Mouse (Mus musculus): ENCODE results near the gene 1700069L16Rik. TPM values are rescaled to one million over a fixed set of nuclear protein-coding genes. Genes with fewer than 3 reads are reported as not detected.
A peak's percentile ranks its signal among the peaks of the same experiment; 100 is the strongest.

1700069L16Rik gene
- total RNA-seq, 2 experiments from 2014 or later: not detected

DNA sequence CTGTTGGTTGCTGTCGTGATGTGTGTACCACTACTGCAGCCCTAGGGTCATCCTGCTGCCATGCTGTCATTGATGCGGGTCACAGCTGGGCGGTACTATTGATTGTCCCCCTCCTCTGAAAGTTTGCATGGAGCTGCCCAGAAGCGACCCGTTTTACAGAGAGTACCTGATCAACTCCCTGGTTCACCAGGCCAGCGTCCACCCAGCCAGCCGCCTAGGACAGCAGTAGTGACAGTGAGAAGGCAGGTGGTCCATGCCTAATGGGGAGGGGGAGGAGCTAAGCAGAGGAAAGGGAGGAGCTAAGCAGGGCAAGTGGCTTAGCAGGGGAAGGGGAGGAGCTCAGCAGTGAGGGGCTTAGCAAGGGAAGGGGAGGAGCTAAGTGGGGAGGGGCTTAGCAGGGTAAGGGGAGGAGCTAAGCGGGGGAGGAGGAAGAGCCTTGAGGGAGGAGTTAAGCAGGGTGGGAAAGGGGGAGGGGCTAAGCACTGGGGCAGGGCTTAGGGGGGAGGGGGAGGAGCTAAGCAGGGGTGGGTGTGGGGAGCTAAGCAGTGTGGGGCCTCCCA, 31.3 kb downstream of the 1700069L16Rik start:
- DNase-seq (ENCODE audit: extremely low spot score in 1 of 2, low spot score in 1 of 2): no peak

- DNase-seq (ENCODE audit: extremely low spot score in 1 of 2, low spot score in 1 of 2): no peak
These were observed 33.7 kb downstream of the 1700069L16Rik start for GRCm38 (mm10) chr5:113690866-113691265.

- DNase-seq (ENCODE audit: extremely low spot score in 1 of 2, low spot score in 1 of 2): peak in 1 of 2 experiments; percentile 8
These were observed 34.5 kb downstream of the 1700069L16Rik start for GRCm38 (mm10) chr5:113690069-113690548.

DNA sequence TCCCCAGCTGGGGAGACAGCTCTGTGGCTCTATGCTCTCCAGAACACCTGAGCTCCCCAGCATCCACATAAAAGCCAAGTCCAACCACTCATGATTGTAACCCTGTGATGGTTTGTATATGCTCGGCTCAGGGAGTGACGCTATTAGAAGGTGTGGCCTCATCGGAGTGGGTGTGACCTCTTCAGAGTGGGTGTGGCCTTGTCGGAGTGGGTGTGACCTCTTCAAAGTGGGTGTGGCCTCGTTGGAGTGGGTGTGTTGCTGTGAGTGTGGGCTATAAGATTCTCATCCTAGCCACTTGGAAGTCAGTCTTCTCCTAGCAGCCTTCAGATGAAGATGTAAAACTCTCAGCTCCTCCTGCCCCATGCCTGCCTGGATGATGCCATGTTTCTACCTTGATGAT, 37.1 kb downstream of the 1700069L16Rik start:
- no peak for DNase-seq (ENCODE audit: extremely low spot score in 1 of 2, low spot score in 1 of 2)

- no peak for DNase-seq (ENCODE audit: extremely low spot score in 1 of 2, low spot score in 1 of 2)
These were observed 39.1 kb downstream of the 1700069L16Rik start for GRCm38 (mm10) chr5:113685471-113685870.

GRCm38 (mm10) chr5:113683246-113683645, 41.3 kb downstream of the 1700069L16Rik start:
- no peak for DNase-seq (ENCODE audit: extremely low spot score in 1 of 2, low spot score in 1 of 2)

GRCm38 (mm10) chr5:113682472-113682871, 42.1 kb downstream of the 1700069L16Rik start:
- DNase-seq (ENCODE audit: extremely low spot score in 1 of 2, low spot score in 1 of 2): no peak

- no peak for DNase-seq (ENCODE audit: extremely low spot score in 1 of 2, low spot score in 1 of 2)
These were observed 43.4 kb downstream of the 1700069L16Rik start for GRCm38 (mm10) chr5:113681219-113681618.

DNA sequence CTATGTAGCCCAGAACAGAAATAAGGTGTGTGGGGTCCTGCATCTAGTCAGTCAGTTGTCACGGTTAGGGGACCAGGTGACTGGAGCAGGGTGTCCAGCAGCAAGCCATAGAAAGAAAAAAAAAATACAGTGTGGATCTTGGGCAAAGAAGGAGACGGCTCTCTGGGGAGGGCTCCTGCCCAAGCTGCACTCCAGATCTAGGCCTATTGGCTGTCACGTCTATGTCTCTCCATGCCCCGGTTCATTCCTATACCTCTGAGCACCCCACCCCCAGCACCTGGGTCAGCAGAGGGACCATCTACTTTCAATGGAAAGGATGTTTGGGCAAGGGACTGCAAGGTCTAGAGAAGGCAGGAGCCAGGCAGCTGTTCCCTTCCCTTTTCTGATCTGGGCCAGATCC, 45.1 kb downstream of the 1700069L16Rik start:
- DNase-seq (ENCODE audit: extremely low spot score in 1 of 2, low spot score in 1 of 2): no peak

DNA sequence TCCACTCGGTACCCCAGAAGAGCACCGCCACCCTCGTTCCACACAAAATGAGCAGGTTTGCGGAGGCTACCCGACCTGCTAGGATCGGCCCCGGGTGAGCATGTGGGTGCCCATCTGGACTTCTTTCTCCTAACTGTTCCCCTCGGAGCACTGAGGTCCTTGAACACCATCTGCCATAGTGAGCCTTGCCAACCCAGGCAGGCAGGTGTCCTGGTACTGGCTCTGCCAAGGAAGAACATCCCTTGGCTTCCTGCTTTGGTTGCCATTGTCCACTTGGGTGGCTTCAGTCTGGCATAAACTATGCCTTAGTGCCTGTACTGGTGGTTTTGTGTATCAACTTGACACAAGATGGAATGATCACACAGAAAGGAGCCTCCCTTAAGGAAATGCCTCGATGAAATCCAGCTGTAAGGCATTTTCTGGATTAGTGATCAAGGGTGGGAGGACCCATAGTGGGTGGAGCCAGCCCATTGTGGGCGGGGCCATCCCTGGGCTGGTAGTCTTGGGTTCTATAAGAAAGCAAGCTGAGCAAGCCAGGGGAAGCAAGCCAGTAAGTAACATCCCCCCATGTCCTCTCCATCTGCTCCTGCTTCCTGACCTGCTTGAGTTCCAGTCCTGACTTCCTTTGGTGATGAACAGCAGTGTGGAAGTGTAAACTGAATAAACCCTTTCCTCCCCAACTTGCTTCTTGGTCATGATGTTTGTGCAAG, 45.7 kb downstream of the 1700069L16Rik start:
- no peak for DNase-seq (ENCODE audit: extremely low spot score in 1 of 2, low spot score in 1 of 2)

GRCm38 (mm10) chr5:113677541-113677940, 47.0 kb downstream of the 1700069L16Rik start:
- no peak for DNase-seq (ENCODE audit: extremely low spot score in 1 of 2, low spot score in 1 of 2)

GRCm38 (mm10) chr5:113674851-113675250, 49.7 kb downstream of the 1700069L16Rik start:
- no peak for DNase-seq (ENCODE audit: extremely low spot score in 1 of 2, low spot score in 1 of 2)

DNA sequence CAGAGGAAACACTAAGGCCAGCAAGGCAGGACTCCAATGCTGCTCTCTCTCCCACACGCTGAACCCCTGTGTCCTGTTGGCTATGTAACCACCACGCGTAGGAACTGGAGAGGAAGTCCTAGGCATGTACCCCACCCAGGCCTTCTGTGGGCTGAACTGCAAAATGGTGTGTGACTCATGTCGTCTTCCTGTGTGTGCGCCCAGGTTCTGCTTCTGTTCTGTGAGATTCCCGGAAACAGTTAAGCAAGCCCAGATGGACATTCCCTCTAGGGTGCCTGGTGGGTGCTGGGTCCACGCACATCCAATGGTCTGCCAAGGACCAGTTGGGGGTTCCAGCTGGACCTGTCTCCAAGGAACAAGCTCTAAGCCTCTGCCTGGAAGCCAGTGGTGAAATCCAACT, 52.1 kb downstream of the 1700069L16Rik start:
- no peak for DNase-seq (ENCODE audit: extremely low spot score in 1 of 2, low spot score in 1 of 2)

DNA sequence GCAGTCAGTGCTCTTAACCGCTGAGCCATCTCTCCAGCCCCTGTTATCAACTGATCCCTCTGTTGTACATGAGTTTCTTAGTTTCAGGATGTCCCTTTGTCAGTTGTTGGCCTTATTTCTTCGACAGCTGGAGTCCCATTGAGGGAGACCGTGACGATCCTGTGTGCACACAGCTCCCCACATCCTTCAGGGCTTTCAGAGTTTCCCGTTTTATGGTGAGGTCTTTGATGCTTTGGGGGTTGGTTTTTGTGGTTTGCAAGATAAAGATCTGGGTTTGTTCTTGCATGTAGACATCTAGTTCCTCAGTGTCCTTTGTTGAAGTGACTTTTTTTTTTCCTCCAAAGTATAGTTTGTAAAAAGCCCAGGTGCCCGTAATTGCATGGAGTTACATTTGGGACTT, 54.0 kb downstream of the 1700069L16Rik start:
- DNase-seq (ENCODE audit: extremely low spot score in 1 of 2, low spot score in 1 of 2): no peak

GRCm38 (mm10) chr5:113670110-113670509, 54.5 kb downstream of the 1700069L16Rik start:
- no peak for DNase-seq (ENCODE audit: extremely low spot score in 1 of 2, low spot score in 1 of 2)

DNA sequence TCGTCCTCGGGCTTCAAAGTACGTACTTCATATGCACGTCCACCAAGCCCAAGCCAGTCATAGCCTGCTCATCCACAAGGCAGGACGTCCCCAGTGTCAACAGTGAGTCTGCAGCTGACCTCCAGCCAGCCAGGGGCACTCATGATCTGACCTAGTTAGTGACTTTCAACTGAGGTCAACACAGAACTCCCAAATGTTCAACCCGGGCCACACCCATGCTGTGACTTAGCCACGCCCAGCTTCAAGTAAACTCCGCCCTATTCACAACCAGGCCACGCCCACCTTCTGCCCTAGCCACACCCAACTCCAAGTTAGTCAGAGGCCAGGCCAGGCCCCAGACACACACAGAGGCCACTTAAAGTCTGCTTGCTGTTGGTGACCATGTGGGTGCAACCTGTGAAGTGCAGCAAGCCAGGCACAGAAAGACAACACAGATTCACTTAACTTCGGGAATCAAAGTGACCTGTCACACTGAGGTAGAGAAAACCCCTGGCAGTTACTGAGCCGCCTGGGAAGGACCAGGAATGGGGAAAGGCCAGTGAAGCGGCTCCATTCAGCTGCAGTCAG, 59.9 kb downstream of the 1700069L16Rik start:
- DNase-seq (ENCODE audit: extremely low spot score in 1 of 2, low spot score in 1 of 2): no peak

DNA sequence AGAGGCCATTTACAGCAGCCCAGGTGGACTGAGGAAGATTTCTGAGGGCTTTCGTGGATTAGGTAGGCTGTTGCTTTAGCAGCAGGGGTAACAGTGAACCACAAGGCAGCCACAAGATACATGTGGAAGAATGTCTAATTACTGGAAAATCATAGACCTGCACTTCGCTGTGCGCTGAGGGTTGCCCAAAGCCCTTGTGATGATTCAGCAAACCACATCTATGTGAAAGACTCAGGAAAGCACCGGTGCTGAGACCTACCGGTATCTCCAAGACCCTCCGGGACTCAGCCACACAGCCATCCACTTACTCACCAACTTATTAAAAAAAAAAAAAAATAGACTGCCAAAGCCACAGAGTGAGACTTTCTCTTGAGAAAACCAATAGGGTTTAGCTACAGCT, 60.4 kb downstream of the 1700069L16Rik start:
- DNase-seq (ENCODE audit: extremely low spot score in 1 of 2, low spot score in 1 of 2): no peak

DNA sequence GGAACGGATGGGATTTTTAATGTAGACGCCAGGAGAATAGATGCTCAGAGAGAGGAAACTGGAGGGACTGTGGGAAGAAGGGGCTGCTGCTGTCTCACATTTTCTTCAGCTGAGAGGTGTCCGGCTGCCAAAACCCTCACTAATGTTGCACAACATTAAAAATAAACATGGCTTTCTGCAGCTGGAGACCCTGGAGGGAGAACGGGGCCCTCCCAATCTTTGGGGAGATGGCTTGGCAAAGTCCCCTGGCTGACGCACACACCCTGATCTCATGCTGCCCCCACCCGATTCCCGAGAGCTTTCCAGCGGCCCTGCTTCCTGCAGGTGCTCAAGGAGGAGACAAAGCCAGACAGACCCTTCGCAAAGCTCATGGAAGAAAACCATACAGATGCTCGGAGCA, 63.7 kb downstream of the 1700069L16Rik start:
- DNase-seq (ENCODE audit: extremely low spot score in 1 of 2, low spot score in 1 of 2): no peak

DNA sequence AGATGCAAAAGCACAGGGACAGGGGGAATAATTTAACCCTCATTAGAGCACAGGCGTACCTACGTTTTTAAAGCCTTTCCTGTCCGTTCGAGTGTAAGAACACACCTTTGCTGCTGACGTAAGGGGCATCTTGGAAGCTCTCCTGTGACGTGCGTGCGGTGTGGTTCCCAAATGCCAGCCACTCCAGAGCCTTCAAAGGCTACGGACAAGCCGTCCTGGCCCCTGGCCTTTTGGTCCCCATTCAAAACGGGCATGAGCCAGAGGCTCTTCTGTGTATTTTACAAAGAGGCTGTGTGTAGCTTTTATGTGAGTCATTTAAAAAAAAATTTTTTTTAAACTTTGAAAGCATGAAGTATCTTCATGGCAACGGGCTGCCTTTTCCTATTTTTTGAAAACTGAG, 69.8 kb downstream of the 1700069L16Rik start:
- DNase-seq (ENCODE audit: extremely low spot score in 1 of 2, low spot score in 1 of 2): no peak

DNA sequence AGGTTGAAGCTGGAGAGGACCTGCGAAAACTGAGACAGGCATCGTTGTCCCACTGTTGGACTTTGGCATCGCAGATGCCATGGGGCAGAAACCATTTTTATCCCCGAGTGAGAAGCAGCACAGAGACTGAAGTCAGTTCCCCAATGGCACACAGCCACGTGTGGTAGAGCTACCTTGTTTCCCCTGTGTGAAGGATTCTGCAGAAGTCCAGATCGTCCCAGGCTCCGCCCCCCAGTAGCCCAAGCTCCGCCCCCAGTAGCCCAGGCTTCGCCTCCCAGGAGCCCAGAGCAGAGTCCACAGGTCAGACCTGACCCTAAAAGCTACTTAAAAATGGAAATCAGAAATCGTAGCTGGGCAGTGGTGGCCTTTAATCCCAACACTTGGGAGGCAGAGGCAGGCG, 70.4 kb downstream of the 1700069L16Rik start:
- DNase-seq (ENCODE audit: extremely low spot score in 1 of 2, low spot score in 1 of 2): no peak

GRCm38 (mm10) chr5:113652215-113652614, 72.4 kb downstream of the 1700069L16Rik start:
- no peak for DNase-seq (ENCODE audit: extremely low spot score in 1 of 2, low spot score in 1 of 2)
